Mouse (Mus musculus): ENCODE results near the gene Ahcyl1.

DNA sequence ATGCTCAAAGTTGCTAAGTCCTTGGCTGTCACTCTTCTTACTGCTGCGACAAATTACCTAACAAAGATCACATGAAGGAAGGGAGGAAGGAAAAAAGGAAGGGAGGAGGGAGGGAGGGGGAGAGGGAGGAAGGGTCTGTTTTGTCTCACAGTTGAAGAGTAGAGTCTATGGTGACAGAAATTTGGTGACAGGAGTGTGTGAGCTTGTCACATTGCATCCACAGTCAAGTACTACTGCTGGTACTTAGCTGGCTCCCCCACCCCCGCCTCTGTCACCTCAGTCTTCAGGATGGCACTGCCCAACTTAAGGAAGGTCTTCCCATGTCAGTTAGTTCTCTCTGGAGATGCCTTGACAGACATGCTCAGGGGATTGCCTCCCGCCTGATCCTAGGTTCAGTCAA is 60.1 kb downstream of the Ahcyl1 start:
- TF ChIP-seq POLR2A (IDR thresholded peaks at IDR 0.05; ENCODE audit: borderline replicate concordance, insufficient read depth, low read length) = no peak
- TF ChIP-seq CTCF (IDR thresholded peaks at IDR 0.05; ENCODE audit: borderline replicate concordance, insufficient read depth, low read depth, low read length) = no peak

Measured in cerebellum, adult 2 months (tissue).